Mouse (Mus musculus) lung, embryonic 15.5 days (tissue): ENCODE data around the gene Bcl2l14. TPM values are rescaled to one million over a fixed set of nuclear protein-coding genes. Genes with fewer than 3 reads are reported as not detected.

Experiments used
- ATAC-seq: fragments of 200-750 bp; cut with Nextera tagmentation; 2 replicates; pipeline ENCODE4 v1.8.0; 2017; ENCODE audit warnings: moderate number of reproducible peaks, borderline replicate concordance; ENCODE audit not compliant: low FRiP score, low TSS enrichment; ENCODE audit errors: extremely low read depth
- H3K27ac ChIP-seq: fragments of 300-500 bp; sonication (generic); 2 replicates; pipeline ENCODE4 v1.5.1; 2015; ENCODE audit warnings: moderate library complexity, mild to moderate bottlenecking, inconsistent platforms
- H3K27me3 ChIP-seq: fragments of 300-500 bp; sonication (generic); 2 replicates; pipeline ENCODE4 v1.6.1; 2015; ENCODE audit warnings: inconsistent platforms
- H3K36me3 ChIP-seq: fragments of 300-500 bp; sonication (generic); 2 replicates; pipeline ENCODE4 v1.6.1; 2015; ENCODE audit warnings: inconsistent platforms
- H3K4me1 ChIP-seq: fragments of 300-500 bp; sonication (generic); 2 replicates; pipeline ENCODE4 v1.6.1; 2015; ENCODE audit warnings: inconsistent platforms
- H3K4me2 ChIP-seq: fragments of 300-500 bp; sonication (generic); 2 replicates; pipeline ENCODE4 v1.6.1; 2015; ENCODE audit warnings: inconsistent platforms, mild to moderate bottlenecking, moderate library complexity
- H3K4me3 ChIP-seq: fragments of 300-500 bp; sonication (generic); 2 replicates; pipeline ENCODE4 v1.5.1; 2015; ENCODE audit warnings: mild to moderate bottlenecking, inconsistent platforms
- H3K9ac ChIP-seq: fragments of 300-500 bp; sonication (generic); 2 replicates; pipeline ENCODE4 v1.6.1; 2015; ENCODE audit warnings: inconsistent platforms
- H3K9me3 ChIP-seq: fragments of 300-500 bp; sonication (generic); 2 replicates; pipeline ENCODE4 v1.6.1; 2016; ENCODE audit warnings: inconsistent platforms
- WGBS: fragments of 180-500 bp; shearing (Covaris S2); methylation state at CpG from one replicate; pipeline ENCODE4 v1.1.7; 2015; 5-methylcytosine and 5-hydroxymethylcytosine counted together
- polyA plus RNA-seq: library from polyadenylated mRNA; unstranded; fragments of >200 nt; fragmentation: Nextera tagmentation; extraction: Ambion mirVana; gene quantifications from 2 replicates; pipeline ENCODE4 v1.2.1, GENCODE M21; 2015

Bcl2l14 gene
- polyA plus RNA-seq: 3.8 and 4.5 TPM in 2 replicates

DNA sequence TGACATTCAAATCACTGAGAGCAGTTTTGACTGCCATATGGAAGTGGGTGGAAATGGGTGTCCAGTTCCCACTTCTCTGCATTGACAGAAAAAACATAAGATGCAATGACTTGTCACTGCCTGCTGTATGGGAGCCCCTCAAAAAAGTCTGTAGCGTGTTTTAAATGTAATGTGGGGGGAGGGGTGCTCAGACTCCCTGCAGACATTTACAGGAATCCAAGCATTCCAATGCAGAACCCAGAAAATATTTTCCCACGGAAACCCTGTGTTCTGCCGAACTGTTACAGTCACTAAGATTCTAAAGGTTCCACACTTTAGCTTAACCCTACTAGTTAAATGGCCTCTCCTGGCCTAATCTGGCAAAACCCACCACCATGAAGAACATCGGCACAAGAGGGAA is at the start of gene Bcl2l14:
Gene Bcl2l14, plus strand, starts transcription at position 301 of the 400 bp plus-strand sequence.
- no peak within 1 kb of the TSS for H3K9ac ChIP-seq
- H3K36me3 ChIP-seq: no peaks in the 10 kb centered on the region
- no peaks in the 10 kb centered on the region for H3K4me1 ChIP-seq
- H3K9me3 ChIP-seq: no peaks in the 10 kb centered on the region
- H3K27ac ChIP-seq: no peak within 1 kb of the TSS
- WGBS: 63% methylated on average over 4 of the region's 4 CpGs
- no peak within 1 kb of the TSS for H3K4me3 ChIP-seq
- H3K4me2 ChIP-seq: no peak within 1 kb of the TSS
- ATAC-seq: no peak
- no peaks in the 10 kb centered on the region for H3K27me3 ChIP-seq

DNA sequence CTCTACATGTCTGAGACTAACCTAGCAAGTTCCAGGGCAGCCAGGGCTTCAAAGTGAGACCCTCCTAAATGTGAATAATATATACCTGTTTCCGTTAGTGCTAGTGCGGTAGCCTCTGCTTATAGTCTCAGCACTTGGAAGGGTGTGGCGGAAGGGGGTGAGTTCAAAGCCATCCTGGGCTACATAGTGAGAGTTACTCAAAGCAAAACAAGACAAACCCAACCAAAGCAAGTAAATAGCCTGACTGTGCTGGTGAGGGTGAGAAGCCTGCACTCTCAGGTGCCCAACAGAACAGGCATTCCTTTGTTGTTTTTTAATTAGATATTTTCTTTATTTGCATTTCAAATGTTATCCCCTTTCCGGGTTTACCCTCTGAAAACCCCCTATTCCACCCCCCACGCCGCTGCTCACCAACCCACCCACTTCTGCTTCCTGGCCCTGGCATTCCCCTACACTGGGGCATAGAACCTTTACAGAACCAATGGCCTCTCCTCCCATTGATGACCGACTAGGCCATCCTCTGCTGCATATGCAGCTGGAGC is 47.5 kb upstream of the Bcl2l14 start:
- Histone ChIP-seq H3K4me2 (no peak overlapping the region), H3K27ac (no peak overlapping the region), H3K9ac (no peak overlapping the region), H3K4me1 (no peaks in the 10 kb centered on the region), H3K9me3 (no peaks in the 10 kb centered on the region), H3K36me3 (no peaks in the 10 kb centered on the region), H3K27me3 (no peaks in the 10 kb centered on the region), H3K4me3 (no peak overlapping the region)
- no peak for ATAC-seq
- 88% methylated on average over 7 of the region's 7 CpGs for WGBS

DNA sequence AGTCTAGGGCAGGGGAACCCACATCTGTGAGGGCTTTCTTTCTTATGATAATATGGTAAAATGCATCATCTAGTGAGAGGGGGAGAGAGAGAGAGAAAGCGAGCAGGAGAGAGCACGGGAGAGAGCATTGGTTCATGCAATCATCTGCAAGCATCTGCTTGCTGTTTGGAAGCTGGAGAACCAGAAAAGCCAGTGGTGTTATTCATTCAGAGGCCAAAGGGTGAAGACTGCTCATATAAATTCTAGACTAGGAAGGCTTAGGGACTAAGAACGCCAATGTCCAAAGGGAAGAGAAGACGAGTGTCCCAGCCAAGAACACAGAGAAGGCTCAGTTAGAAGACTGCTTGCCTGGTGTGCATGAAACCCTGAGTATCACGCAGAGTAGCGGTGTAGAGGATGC is 43.2 kb upstream of the Bcl2l14 start:
- H3K4me1 ChIP-seq: no peaks in the 10 kb centered on the region
- H3K9me3 ChIP-seq: no peaks in the 10 kb centered on the region
- no peaks in the 10 kb centered on the region for H3K27me3 ChIP-seq
- 76% methylated on average over 6 of the region's 6 CpGs for WGBS
- no peaks in the 10 kb centered on the region for H3K36me3 ChIP-seq
- ATAC-seq: no peak
- H3K4me3 ChIP-seq: no peak overlapping the region
- H3K27ac ChIP-seq: no peak overlapping the region
- no peak overlapping the region for H3K9ac ChIP-seq
- no peak overlapping the region for H3K4me2 ChIP-seq

DNA sequence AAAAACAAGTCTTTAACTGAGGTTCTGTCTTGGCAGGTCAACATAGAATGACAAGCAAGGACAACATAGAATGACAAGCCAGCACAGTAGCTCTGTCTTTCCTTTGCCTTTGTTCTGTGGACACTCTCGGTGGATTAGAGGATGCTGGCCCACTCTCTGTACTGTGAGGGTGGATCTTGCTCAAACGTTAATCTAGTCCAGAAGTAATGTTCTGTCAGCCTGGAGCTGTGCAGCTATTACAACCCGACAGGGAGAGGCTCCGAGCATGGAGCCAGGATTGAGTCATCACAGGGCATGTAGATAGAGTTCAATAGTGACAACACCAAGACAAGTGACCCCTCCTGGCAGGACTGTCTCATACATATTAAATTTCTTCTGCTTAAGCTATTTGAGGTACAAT is 42.4 kb upstream of the Bcl2l14 start:
- no peak for ATAC-seq
- Histone ChIP-seq H3K4me1 (no peaks in the 10 kb centered on the region), H3K4me2 (no peak overlapping the region), H3K4me3 (no peak overlapping the region), H3K36me3 (no peaks in the 10 kb centered on the region), H3K9ac (no peak overlapping the region), H3K27ac (no peak overlapping the region), H3K9me3 (no peaks in the 10 kb centered on the region), H3K27me3 (no peaks in the 10 kb centered on the region)
- 75% methylated on average over 4 of the region's 4 CpGs for WGBS

DNA sequence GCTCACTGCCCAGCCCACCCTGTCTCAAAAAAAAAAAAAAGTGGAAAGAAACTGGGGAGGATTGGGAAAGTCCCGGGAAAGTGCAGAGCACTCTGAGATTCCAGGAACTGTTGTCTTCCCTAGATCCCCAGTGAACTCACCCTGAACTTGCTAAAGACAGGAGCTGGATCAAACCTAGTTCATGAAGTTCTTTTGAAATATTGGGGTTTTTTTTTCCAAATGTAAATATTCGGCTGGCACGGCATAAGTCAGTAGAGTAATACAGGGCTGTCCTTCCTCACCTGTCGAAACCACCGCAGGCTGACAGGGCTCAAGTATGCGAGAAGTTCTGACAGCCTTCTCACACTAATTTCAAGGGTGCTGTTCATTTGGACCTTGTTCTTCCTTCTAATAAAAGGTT is 38.5 kb upstream of the Bcl2l14 start:
- Histone ChIP-seq H3K27ac (no peak overlapping the region), H3K4me2 (no peak overlapping the region), H3K27me3 (no peaks in the 10 kb centered on the region), H3K9me3 (no peaks in the 10 kb centered on the region), H3K4me1 (no peaks in the 10 kb centered on the region), H3K4me3 (no peak overlapping the region), H3K9ac (no peak overlapping the region), H3K36me3 (no peaks in the 10 kb centered on the region)
- 41% methylated on average over 6 of the region's 6 CpGs for WGBS
- no peak for ATAC-seq

DNA sequence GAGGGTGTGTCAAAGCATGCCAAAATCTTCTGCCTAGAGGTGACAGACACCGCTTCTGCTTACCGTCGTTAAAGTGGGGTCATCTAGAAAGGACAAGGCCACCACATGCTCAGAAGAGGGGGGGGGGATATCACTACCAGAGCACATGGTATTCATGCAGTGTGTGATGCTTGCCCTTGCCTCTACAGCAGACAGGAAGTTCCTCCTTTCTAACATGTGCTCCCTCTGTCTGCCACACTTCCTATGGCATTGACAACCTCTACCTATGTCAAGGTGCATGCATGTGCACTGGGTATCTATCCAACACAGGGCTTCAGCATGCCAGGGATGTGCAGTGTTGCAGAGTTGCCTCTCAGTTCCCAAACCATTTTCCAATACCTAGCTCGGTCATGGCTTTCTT is 36.0 kb upstream of the Bcl2l14 start:
- ATAC-seq: no peak; the same call in 1 of the 2 replicates
- Histone ChIP-seq H3K4me1 (no peaks in the 10 kb centered on the region), H3K27me3 (no peaks in the 10 kb centered on the region), H3K36me3 (no peaks in the 10 kb centered on the region), H3K9ac (no peak overlapping the region), H3K4me2 (no peak overlapping the region), H3K27ac (no peak overlapping the region), H3K9me3 (no peaks in the 10 kb centered on the region), H3K4me3 (no peak overlapping the region)
- 87% methylated on average over 4 of the region's 4 CpGs for WGBS

DNA sequence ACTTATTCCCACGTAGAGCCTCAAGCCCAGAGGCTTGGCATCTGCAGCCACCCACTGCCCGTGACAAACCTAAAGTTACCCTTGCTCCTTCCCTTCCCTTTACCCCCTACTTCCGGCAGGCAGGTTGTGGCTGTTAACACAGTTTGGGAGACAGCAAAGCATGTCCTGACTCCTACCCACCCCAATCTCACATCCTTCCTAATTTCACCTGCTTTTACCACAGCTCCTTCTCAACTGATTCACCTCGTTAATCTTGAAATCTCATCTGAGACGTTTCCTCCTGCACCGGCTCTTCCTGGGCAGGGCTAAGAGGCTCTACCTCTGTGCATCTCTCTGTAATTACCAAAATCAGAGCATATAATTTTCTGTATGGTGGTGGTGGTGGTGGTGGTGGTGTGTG is 31.5 kb upstream of the Bcl2l14 start:
- H3K27ac ChIP-seq: no peak overlapping the region
- 59% methylated on average over 6 of the region's 6 CpGs for WGBS
- H3K9ac ChIP-seq: no peak overlapping the region
- ATAC-seq: no peak
- no peak overlapping the region for H3K4me3 ChIP-seq
- no peaks in the 10 kb centered on the region for H3K9me3 ChIP-seq
- no peak overlapping the region for H3K4me2 ChIP-seq
- H3K27me3 ChIP-seq: no peaks in the 10 kb centered on the region
- H3K36me3 ChIP-seq: no peaks in the 10 kb centered on the region
- peaks cover 6% of the 10 kb centered on the region; the same call in 1 of the 2 replicates for H3K4me1 ChIP-seq

DNA sequence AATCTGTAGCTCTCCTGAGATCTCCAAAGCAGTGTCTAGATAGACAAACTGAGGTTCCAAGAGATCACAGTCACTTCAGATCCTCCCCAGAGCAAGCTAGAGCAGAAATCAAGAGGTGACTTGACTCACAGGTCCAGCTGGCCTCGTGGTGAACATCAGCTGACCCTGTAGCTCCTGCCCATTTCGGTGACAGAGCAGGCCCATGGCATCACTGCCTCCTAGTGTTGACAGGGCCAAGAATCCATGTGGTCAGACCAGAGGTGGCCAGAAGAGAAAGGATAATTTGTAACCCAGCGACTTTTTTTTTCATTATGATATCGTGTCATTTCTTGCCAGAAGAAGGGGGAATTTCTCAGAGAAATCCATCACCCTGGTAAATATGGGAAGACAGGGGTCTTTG is 30.2 kb upstream of the Bcl2l14 start:
- no peak overlapping the region for H3K4me2 ChIP-seq
- no peaks in the 10 kb centered on the region for H3K36me3 ChIP-seq
- 45% methylated on average over 4 of the region's 4 CpGs for WGBS
- peaks cover 6% of the 10 kb centered on the region; the same call in 1 of the 2 replicates for H3K4me1 ChIP-seq
- H3K4me3 ChIP-seq: no peak overlapping the region
- ATAC-seq: no peak
- H3K9ac ChIP-seq: no peak overlapping the region
- no peak overlapping the region for H3K27ac ChIP-seq
- H3K9me3 ChIP-seq: no peaks in the 10 kb centered on the region
- H3K27me3 ChIP-seq: no peaks in the 10 kb centered on the region

DNA sequence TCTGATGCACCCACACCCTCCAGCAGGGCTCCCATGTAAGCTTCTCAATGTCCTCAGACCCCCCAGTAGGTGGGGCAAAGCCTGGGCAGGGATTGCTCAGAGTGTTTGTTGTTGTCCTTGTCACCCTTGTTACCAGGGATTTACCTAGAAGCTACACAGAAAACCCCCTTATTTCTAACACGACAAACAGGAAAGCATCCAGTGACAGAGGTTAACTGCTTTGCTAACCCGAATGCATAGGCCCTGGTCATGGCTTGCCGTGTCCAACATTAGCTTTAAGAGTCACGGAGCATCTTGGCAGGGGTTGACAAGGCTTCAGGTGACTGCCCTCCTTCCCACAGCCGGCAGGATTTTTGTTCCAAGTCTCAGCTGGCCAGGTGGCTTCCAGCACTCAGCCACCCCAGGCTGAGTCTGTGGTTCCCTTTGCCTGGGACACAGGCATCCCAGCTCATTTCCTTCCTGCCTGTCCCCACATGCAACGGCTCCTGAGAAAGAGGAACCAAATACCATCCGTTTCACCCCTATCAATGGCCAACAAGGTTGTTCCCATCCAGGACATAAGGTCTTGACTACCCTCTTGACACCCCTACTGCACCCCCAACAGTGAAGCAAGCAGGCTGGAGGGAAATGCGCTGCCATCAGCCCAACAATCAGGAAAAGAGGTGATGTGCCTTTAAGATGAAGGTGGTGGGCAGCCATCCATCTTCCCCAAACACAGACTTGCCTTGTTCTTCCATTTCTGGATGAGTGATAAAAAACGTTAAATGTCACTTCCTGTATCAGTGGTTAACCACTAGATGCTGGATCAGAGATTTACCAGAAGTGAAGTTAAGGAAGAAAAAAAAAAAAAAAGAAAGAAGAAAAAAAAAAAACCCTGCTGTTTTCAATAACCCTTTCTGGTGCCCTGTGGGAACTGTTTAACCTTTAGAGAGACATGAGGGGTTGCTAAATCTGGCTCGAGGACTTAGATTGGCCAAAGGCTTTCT is 29.5 kb upstream of the Bcl2l14 start:
- Histone ChIP-seq H3K36me3 (no peaks in the 10 kb centered on the region), H3K4me1 (peaks cover 6% of the 10 kb centered on the region; the same call in 1 of the 2 replicates), H3K27ac (peak overlapping the region; percentile 76; the same call in 1 of the 2 replicates), H3K27me3 (no peaks in the 10 kb centered on the region), H3K4me2 (no peak overlapping the region), H3K9me3 (no peaks in the 10 kb centered on the region), H3K9ac (no peak overlapping the region), H3K4me3 (no peak overlapping the region)
- 56% methylated on average over 10 of the region's 10 CpGs for WGBS
- no peak for ATAC-seq

DNA sequence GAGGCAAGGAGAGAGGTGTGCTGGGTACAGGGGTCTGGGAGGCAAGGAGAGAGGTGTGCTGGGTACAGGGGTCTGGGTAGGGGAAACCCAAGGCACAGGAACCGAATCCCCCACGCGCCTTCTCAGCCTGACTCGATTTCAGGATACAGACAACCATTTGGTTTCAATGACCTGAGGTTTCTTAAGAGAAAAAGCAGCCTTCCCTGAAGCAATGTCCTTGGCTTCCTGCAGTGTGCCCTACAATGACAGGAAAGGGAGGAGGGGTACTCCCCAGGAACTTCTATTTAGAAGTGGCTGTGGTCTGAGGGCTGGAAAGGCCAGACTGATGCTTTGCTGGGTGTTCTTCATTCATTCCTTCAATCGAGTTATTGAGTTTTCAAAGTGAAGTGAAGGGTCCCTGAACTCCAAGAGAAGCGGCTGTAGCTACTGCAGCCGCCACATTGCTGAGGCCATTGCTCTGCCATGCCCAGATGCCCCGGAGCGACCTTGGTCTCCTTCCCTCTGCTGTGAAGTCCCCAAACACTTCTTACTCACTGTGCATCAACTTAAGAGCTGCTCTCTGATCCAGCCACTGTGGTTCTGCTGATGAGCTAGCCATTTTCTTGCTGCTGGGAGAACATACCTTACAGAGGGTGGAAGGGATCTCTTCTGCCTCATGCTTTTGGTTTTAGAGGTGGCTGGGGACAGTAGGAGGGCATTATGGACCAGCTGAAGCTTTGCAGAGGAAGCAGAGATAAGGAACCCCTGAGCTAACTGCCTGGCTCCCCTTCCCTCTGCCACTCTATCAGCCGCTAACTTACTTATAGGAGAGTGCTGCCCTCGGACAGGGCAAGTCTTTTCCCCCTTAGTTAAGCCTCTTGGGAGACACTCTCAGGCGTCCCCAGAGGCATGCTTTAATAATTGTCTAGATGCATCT is 28.5 kb upstream of the Bcl2l14 start:
- no peak overlapping the region for H3K9ac ChIP-seq
- no peak for ATAC-seq
- H3K36me3 ChIP-seq: no peaks in the 10 kb centered on the region
- peak overlapping the region; percentile 76; the same call in 1 of the 2 replicates for H3K27ac ChIP-seq
- no peaks in the 10 kb centered on the region for H3K27me3 ChIP-seq
- no peak overlapping the region for H3K4me2 ChIP-seq
- no peaks in the 10 kb centered on the region for H3K9me3 ChIP-seq
- peaks cover 6% of the 10 kb centered on the region; the same call in 1 of the 2 replicates for H3K4me1 ChIP-seq
- 63% methylated on average over 12 of the region's 12 CpGs for WGBS
- no peak overlapping the region for H3K4me3 ChIP-seq

DNA sequence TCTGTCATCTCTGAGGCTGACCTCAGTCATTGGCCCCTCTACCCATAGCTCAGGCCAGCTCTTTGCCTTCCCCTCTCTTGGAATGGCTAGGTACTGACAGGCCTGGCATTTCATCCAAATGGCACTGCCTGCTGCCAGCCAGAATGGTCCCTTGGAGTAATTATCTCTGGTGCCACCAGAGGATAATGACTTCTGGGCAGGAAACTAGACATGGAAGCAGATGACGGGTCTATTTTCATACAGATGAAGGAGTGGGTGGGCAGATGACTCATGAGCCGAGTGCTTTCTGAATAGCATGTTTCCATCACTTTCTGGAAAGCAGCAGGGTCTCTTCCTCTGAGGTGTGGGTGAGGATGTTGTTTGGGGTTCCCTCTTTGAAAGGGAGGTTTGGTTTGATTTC is 23.2 kb upstream of the Bcl2l14 start:
- Histone ChIP-seq H3K27me3 (no peaks in the 10 kb centered on the region), H3K36me3 (no peaks in the 10 kb centered on the region), H3K4me1 (no peaks in the 10 kb centered on the region), H3K9me3 (no peaks in the 10 kb centered on the region), H3K4me2 (no peak overlapping the region), H3K4me3 (no peak overlapping the region), H3K9ac (no peak overlapping the region), H3K27ac (no peak overlapping the region)
- no peak for ATAC-seq
- WGBS: 50% methylated on average over 2 of the region's 2 CpGs
